Mouse (Mus musculus) embryonic stem cell, embryonic (primary cell): ENCODE data around the gene Hist2h4.

Experiments used
- CTCF ChIA-PET, 4 experiments: fragments of 300-600 bp in 2 of 4; fragments of 350-600 bp in 2 of 4; sonication (Branson Sonifier 250); formaldehyde crosslinking; loops; one replicate each; lab custom pipeline; 2022; ENCODE audit warnings: inconsistent platforms in 2 of 4; lab: Charles Lee
- POLR2A ChIA-PET, 4 experiments: fragments of 300-600 bp in 2 of 4; fragments of 350-600 bp in 2 of 4; sonication (Branson Sonifier 250); formaldehyde crosslinking; loops; one replicate each; lab custom pipeline; 2022; ENCODE audit warnings: antibody characterized with exemption in 4 of 4, inconsistent platforms in 1 of 4; lab: Charles Lee

The Hist2h4 gene

DNA sequence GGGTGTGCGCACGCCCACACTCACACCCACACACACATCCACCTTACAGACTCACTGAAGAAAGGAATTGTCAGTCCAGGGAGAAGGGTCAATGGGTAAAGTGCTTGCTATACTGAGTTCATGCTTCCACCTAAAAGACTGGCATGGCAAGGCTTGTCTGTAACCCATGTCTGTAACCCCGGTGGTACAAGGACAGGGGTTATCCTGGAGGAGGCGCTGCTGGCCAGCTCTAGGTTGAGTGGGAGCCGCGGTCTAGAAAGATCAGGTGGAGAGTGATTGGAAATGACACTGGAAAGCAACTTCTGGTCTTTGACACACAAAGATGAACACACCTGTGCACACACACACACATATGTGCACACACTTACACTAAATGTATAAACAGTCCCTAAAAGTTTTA is 17.5 kb upstream of the Hist2h4 start:
- ChIA-PET POLR2A (interaction anchor here in 3 of 4 experiments (0.7 to 10.0 kb wide), 9 partner anchors 11 to 252 kb away, joined by 3 to 59 read pairs (median 9); partner anchors contain the start of genes Hist2h2bb (in 3 of the 3) and Hist2h3b (in 2 of the 3)), CTCF (interaction anchor here in 3 of 4 experiments (0.6 to 1.8 kb wide), 5 partner anchors 133 to 222 kb away, joined by 4 to 13 read pairs (median 4); no protein-coding TSS in a partner anchor)

GRCm38 (mm10) chr3:96277800-96278624 is 14.9 kb upstream of the Hist2h4 start:
- POLR2A ChIA-PET: interaction anchor here (0.5 to 6.0 kb wide), 169 partner anchors 9 to 851 kb away, joined by 3 to 196 read pairs (median 5); partner anchors contain the start of genes Hist2h2bb (in 4 of the 4), Hist2h4 (in 4 of the 4), Hist2h2ac (in 3 of the 4) and Hist2h2be (in 3 of the 4)
- CTCF ChIA-PET: interaction anchor here (0.5 to 2.5 kb wide), 160 partner anchors 8 to 429 kb away, joined by 3 to 55 read pairs (median 4); partner anchors contain the start of genes Hist2h2bb (in 4 of the 4), Hist2h3b (in 3 of the 4), Bola1 (in 2 of the 4) and Gm16253 (in 2 of the 4)

- ChIA-PET CTCF (interaction anchor here (0.6 to 2.5 kb wide), 147 partner anchors 8 to 424 kb away, joined by 3 to 55 read pairs (median 4); partner anchors contain the start of genes Hist2h2bb (in 4 of the 4), Hist2h3b (in 3 of the 4), Gm16253 (in 2 of the 4) and Hist2h4 (in 2 of the 4)), POLR2A (interaction anchor here (0.5 to 6.0 kb wide), 154 partner anchors 8 to 850 kb away, joined by 3 to 196 read pairs (median 6); partner anchors contain the start of genes Hist2h2bb (in 4 of the 4), Hist2h4 (in 4 of the 4), Hist2h2ac (in 3 of the 4) and Hist2h2be (in 3 of the 4))
Observed at GRCm38 (mm10) chr3:96277428-96277799, 14.3 kb upstream of the Hist2h4 start.

DNA sequence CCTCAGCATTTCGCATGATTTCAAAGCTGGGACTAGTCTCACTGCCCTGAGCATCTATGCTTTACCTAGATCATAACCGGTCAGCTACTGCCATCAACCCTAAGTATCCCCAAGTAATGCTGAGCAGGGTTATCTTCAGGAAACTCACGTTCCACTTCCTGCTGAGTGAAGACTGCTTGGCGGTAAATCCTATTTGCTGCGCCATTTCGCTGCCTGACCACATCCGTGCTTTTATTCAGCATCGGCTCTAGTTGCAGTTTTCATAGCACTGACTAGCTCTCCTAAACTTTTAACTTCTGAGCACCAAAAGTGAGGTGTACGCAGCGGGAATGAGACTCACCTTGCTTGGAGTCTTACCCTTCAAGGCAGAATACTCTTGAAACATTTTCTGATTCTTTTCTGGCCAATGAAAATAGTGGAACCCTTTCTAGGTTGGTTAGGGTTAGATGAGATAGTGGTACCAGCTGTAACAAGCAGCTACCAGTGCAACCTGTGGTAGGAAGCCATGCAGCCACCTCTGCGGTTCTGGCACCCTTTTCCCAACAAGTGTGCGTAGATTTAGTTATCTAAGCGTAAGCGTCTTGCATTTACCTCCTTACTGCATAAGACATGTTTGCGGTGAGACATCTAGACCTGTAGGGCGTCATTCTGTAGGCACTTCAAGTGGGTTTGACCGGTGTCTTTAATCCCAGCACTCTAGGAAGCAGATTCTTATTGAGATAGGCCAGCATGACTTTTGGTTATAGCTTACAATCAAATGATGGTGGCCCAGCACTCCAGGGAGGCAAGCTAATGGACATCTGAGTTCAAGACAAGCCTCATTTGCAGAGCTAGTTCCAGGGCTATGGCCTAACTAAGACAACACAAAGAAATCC is 10.7 kb upstream of the Hist2h4 start:
- CTCF ChIA-PET: no interaction called here
- POLR2A ChIA-PET: interaction anchor here (0.5 to 6.0 kb wide), 55 partner anchors 9 to 653 kb away, joined by 3 to 92 read pairs (median 4); partner anchors contain the start of genes Hist2h4 (in 3 of the 4), Bola1 (in 2 of the 4), Hist2h2aa1 (in 2 of the 4) and Hist2h2ab (in 2 of the 4)

DNA sequence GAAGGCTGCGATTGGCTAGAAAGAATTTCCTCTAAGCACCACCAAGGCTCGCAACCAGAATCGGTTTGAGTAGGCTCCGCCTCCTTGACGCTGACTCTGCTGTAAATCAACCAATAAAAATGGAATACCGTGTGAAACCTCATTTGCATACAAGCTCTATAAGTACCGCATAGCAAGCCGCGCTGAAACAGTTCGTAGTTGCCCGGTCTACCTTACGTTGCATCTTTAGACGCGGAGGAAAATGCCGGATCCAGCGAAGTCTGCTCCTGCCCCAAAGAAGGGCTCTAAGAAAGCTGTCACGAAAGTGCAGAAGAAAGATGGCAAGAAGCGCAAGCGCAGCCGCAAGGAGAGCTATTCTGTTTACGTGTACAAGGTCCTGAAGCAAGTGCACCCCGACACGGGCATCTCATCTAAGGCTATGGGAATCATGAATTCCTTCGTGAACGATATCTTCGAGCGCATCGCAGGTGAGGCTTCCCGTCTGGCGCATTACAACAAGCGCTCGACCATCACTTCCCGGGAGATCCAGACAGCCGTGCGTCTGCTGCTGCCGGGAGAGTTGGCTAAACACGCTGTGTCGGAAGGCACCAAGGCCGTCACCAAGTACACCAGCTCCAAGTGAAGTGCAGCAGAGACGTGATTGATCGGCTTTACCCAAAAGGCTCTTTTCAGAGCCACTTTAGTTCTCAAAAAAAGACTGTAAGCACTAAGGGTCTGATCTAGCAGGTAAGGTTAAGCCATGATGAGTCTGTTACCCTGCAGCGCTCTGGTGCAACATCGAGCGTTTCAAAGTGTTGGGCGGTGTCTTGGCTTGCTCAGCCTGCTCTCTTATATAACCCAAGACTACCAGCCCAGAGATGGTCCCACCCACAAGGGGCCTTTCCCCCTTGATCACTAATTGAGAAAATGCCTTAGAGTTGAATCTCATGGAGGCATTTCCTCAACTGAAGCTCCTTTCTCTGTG is 6.7 kb upstream of the Hist2h4 start, which contains the start of gene Hist2h2bb:
Gene Hist2h2bb, plus strand, starts transcription at position 242 of the 964 bp plus-strand sequence.
- ChIA-PET POLR2A (interaction anchor here (0.5 to 5.5 kb wide), 209 partner anchors 8 to 1254 kb away, joined by 3 to 196 read pairs (median 4); partner anchors contain the start of genes Bola1 (in 4 of the 4), Hist2h2ab (in 4 of the 4), Hist2h2ac (in 4 of the 4) and Hist2h2be (in 4 of the 4)), CTCF (interaction anchor here (0.5 to 3.3 kb wide), 10 partner anchors 8 to 310 kb away, joined by 3 to 55 read pairs (median 6); partner anchors contain the start of genes Bola1 (in 1 of the 4) and Hist2h2ab (in 1 of the 4))

DNA sequence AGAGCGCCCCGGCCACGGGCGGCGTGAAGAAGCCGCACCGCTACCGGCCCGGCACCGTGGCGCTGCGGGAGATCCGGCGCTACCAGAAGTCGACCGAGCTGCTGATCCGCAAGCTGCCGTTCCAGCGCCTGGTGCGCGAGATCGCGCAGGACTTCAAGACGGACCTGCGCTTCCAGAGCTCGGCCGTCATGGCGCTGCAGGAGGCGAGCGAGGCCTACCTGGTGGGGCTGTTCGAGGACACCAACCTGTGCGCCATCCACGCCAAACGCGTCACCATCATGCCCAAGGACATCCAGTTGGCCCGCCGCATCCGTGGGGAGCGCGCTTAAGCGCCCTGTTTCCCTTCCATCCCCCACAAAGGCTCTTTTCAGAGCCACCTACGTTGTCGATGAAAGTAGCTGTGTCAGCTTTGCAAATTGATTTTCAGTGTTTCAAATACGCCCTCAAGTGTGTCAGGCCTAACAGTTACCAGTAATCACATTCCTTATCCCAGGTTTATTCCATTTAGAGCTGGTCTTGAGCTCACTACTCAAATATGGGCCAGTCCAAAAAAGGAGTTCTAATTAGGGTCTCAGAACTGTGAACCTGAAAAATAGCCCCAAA is 5.8 kb upstream of the Hist2h4 start:
- ChIA-PET POLR2A (interaction anchor here (0.6 to 5.5 kb wide), 191 partner anchors 9 to 1253 kb away, joined by 3 to 196 read pairs (median 5); partner anchors contain the start of genes Bola1 (in 4 of the 4), Hist2h2ab (in 4 of the 4), Hist2h2ac (in 4 of the 4) and Hist2h2be (in 4 of the 4)), CTCF (interaction anchor here (0.5 to 3.3 kb wide), 9 partner anchors 9 to 203 kb away, joined by 3 to 55 read pairs (median 6); partner anchors contain the start of genes Bola1 (in 1 of the 4) and Hist2h2ab (in 1 of the 4))

GRCm38 (mm10) chr3:96268051-96268775 is 5.1 kb upstream of the Hist2h4 start, which contains the start of gene Hist2h3b:
Gene Hist2h3b, plus strand, starts transcription at chr3:96268654.
- ChIA-PET CTCF (interaction anchor here in 3 of 4 experiments (1.0 to 3.3 kb wide), 4 partner anchors 10 to 202 kb away, joined by 3 to 55 read pairs (median 12); no protein-coding TSS in a partner anchor), POLR2A (interaction anchor here (0.5 to 5.5 kb wide), 76 partner anchors 9 to 333 kb away, joined by 3 to 196 read pairs (median 8); partner anchors contain the start of genes Bola1 (in 4 of the 4), Hist2h2ab (in 4 of the 4), Hist2h2aa1 (in 3 of the 4) and Hist2h2ac (in 3 of the 4))

DNA sequence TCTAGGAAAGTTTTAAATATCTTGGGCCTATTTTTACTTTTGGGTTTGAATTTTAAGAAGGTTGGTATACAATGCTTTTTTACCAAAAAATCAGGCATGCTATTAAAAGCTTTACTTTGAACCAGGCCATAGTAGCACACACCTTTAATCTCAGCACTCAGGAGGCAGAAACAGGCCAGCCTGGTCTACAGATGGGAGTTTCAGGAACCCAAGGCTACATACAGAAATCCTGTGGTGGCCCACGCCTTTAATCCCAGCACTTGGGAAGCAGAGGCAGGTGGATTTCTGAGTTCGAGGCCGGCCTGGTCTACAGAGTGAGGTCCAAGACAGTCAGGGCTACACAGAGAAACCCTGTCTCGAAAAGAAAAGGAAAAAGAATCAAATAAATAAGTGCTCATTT is 4.4 kb upstream of the Hist2h4 start:
- ChIA-PET CTCF (interaction anchor here in 3 of 4 experiments (1.0 to 3.3 kb wide), 4 partner anchors 10 to 201 kb away, joined by 3 to 55 read pairs (median 12); no protein-coding TSS in a partner anchor), POLR2A (interaction anchor here (0.5 to 5.5 kb wide), 27 partner anchors 9 to 309 kb away, joined by 3 to 196 read pairs (median 22); partner anchors contain the start of genes Bola1 (in 4 of the 4), Hist2h2ab (in 4 of the 4), Hist2h2ac (in 3 of the 4) and Hist2h2be (in 3 of the 4))

GRCm38 (mm10) chr3:96266132-96266710 is 3.1 kb upstream of the Hist2h4 start:
- POLR2A ChIA-PET: interaction anchor here in 3 of 4 experiments (0.5 to 5.5 kb wide), 13 partner anchors 12 to 1481 kb away, joined by 3 to 151 read pairs (median 5); partner anchors contain the start of genes Hist2h2ac (in 1 of the 3) and Hist2h2be (in 1 of the 3)
- CTCF ChIA-PET: no interaction called here

DNA sequence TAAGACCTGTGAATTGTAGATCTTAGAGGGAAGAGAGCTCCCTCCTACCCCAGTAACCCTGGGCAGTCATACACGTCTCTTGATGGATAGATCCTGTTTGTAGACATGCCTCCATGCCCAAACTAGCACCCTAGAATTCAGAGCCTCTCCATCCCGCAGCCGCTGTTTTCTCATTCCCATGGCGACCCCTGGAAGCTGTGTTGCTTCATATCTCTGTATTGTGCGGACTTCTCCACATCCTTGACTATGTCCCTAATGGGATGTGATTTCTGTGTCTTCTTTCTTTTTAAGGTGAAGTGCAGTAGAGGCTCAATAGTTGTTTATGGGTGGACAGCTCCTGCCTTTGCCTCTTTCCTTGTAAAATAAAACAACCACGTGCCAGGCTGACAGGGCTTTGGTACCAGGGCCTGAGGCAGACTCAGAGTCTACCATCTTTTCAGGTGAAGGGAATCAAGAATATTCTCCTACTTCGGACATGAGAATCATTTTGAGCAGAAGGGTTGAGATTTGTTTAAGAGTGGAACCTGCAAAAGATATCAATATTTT is 1.4 kb upstream of the Hist2h4 start:
- ChIA-PET CTCF (interaction anchor here in 3 of 4 experiments (0.6 to 1.0 kb wide), 4 partner anchors 13 to 1673 kb away, joined by 3 read pairs; no protein-coding TSS in a partner anchor), POLR2A (interaction anchor here (0.9 to 3.9 kb wide), 26 partner anchors 10 to 276 kb away, joined by 3 to 137 read pairs (median 30); partner anchors contain the start of genes Bola1 (in 4 of the 4), Hist2h2ab (in 4 of the 4), Hist2h2aa1 (in 3 of the 4) and Hist2h2ac (in 3 of the 4))

DNA sequence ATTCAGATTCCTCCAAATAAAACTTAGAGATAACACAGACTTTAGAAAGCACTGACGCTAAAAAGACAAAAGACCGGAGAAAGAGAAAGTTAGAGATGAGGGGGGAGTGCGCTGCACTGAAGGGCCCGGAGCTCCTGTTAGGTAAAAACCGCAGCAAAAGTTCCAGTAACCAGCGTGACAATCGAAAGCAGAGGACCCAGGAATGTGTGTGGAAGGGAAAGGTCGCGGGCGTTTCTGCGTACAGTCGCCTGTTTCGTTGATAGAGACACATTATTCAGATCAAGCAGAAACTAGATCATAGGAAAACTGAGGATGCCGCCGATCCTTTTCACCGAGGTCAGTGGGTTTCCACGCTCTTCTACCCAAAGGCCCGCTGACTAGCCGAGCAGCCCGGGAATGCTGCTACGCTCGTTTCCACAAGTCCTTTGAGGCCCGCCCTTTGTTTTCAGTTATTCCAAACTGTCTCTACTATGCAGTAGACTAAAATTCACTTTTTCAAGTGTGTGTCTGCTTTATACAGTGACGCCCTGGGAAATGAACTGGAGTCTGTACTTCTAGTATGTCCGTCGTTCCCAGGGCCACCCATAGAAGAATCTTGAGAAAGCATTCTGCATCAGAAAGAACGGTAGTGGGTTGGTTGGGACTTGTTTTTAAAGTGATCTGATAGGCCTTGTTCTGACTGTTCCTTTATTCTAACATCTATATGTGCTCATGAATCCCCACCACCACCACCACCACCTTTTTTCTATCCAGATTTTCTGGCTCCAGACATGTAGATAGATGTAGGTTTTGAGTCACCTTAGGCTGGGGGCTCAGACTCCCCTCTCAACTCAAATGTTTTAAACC is 670 bp upstream of the Hist2h4 start:
- ChIA-PET CTCF (interaction anchor here (0.6 to 2.9 kb wide), 15 partner anchors 14 to 1672 kb away, joined by 3 to 28 read pairs (median 3); partner anchors contain the start of genes Bola1 (in 2 of the 4) and Hist2h2ab (in 2 of the 4)), POLR2A (interaction anchor here (0.6 to 3.9 kb wide), 96 partner anchors 9 to 612 kb away, joined by 3 to 137 read pairs (median 4); partner anchors contain the start of genes Bola1 (in 4 of the 4), Hist2h2aa2 (in 4 of the 4), Hist2h2ab (in 4 of the 4) and Hist2h2ac (in 4 of the 4))

DNA sequence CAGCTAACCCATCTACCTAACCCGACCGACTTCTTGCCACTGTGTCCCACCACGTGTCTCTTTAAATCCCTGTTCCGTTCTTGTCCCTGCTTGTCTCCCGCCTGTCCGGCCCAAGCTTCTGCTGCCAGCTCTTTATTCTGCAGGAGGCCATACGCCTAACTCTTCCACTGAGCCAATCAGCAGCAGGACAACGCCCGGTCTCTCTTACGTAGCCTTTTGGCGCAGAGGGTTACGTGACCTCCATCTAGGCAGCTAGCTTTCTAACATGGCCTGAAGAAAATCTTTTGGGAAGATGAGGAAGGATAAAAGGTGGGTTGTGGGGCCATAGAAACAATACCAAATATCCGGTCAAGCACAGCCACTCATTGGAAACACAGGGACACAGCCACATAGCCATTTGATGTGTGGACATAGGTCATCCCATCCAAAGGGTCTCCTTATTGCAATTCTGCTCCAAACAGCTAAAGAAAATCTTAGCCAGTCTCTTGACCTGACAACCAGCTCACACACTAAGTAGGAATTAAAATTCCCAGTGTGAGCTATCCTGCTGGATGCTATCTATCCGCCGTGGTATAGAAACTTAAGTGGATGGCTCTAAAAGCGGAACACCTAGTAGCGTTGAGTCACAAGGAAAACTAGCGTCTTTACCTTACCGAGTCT is 765 bp downstream of the Hist2h4 start:
- CTCF ChIA-PET: interaction anchor here (0.5 to 2.9 kb wide), 20 partner anchors 13 to 297 kb away, joined by 3 to 28 read pairs (median 4); partner anchors contain the start of genes Bola1 (in 1 of the 4) and Hist2h2ab (in 1 of the 4)
- POLR2A ChIA-PET: interaction anchor here (0.5 to 3.9 kb wide), 153 partner anchors 8 to 1176 kb away, joined by 3 to 137 read pairs (median 4); partner anchors contain the start of genes Bola1 (in 4 of the 4), Hist2h2aa2 (in 4 of the 4), Hist2h2ab (in 4 of the 4) and Hist2h2ac (in 4 of the 4)
